Mouse (Mus musculus): Measurements from ENCODE around the gene Fmnl1. TPM values are rescaled to one million over a fixed set of nuclear protein-coding genes. Genes with fewer than 3 reads are reported as not detected.

Fmnl1 gene
- polyA plus RNA-seq, 1 experiment from 2014 or later: 2.5 TPM

- Histone ChIP-seq H3K4me2 (no peak overlapping the region), H3K9me3 (ENCODE audit: low read depth, low read length) (no peaks in the 10 kb centered on the region), H3K9ac (no peak overlapping the region), H3K27ac (ENCODE audit: low read depth) (peak overlapping the region; percentile 34; the same call in 1 of the 2 replicates), H3K27me3 (ENCODE audit: insufficient read depth, low read length) (no peaks in the 10 kb centered on the region), H3K4me3 (ENCODE audit: low read depth, low read length) (no peak overlapping the region), H3K36me3 (ENCODE audit: insufficient read depth) (no peaks in the 10 kb centered on the region), H3K4me1 (ENCODE audit: insufficient read depth) (peaks cover 26% of the 10 kb centered on the region)
- ATAC-seq (ENCODE audit: insufficient read depth) (no peak), DNase-seq (no peak)
- 45% methylated on average over 12 of the region's 12 CpGs for WGBS
- TF ChIP-seq CTCF (IDR thresholded peaks at IDR 0.05; ENCODE audit: low read depth): no peak
Measured at GRCm38 (mm10) chr11:103144309-103145285, 26.3 kb upstream of the Fmnl1 start.

GRCm38 (mm10) chr11:103146386-103146785 lies 24.5 kb upstream of the Fmnl1 start:
- Histone ChIP-seq H3K9ac (no peak overlapping the region), H3K9me3 (ENCODE audit: low read depth, low read length) (no peaks in the 10 kb centered on the region), H3K27me3 (ENCODE audit: insufficient read depth, low read length) (no peaks in the 10 kb centered on the region), H3K4me3 (ENCODE audit: low read depth, low read length) (no peak overlapping the region), H3K4me1 (ENCODE audit: insufficient read depth) (peaks cover 19% of the 10 kb centered on the region), H3K36me3 (ENCODE audit: insufficient read depth) (no peaks in the 10 kb centered on the region), H3K4me2 (no peak overlapping the region), H3K27ac (ENCODE audit: low read depth) (no peak overlapping the region)
- DNase-seq: no peak
- WGBS: 86% methylated on average over 4 of the region's 4 CpGs
- ATAC-seq (ENCODE audit: insufficient read depth): no peak
- TF ChIP-seq CTCF (IDR thresholded peaks at IDR 0.05; ENCODE audit: low read depth): no peak

GRCm38 (mm10) chr11:103147766-103148165 lies 23.1 kb upstream of the Fmnl1 start:
- ATAC-seq (ENCODE audit: insufficient read depth) (no peak), DNase-seq (no peak)
- no peak for TF ChIP-seq CTCF (IDR thresholded peaks at IDR 0.05; ENCODE audit: low read depth)
- no peak overlapping the region for H3K4me3 ChIP-seq (ENCODE audit: low read depth, low read length)
- no peak overlapping the region for H3K27ac ChIP-seq (ENCODE audit: low read depth)
- peaks cover 8% of the 10 kb centered on the region; the same call in 1 of the 2 replicates for H3K4me1 ChIP-seq (ENCODE audit: insufficient read depth)
- no peaks in the 10 kb centered on the region for H3K27me3 ChIP-seq (ENCODE audit: insufficient read depth, low read length)
- H3K36me3 ChIP-seq (ENCODE audit: insufficient read depth): no peaks in the 10 kb centered on the region
- WGBS: 64% methylated on average over 4 of the region's 4 CpGs
- no peaks in the 10 kb centered on the region for H3K9me3 ChIP-seq (ENCODE audit: low read depth, low read length)
- H3K9ac ChIP-seq: no peak overlapping the region
- no peak overlapping the region for H3K4me2 ChIP-seq

GRCm38 (mm10) chr11:103149771-103150170 lies 21.1 kb upstream of the Fmnl1 start:
- 86% methylated on average over 4 of the region's 4 CpGs for WGBS

GRCm38 (mm10) chr11:103158621-103159478 lies 12.1 kb upstream of the Fmnl1 start:
- Histone ChIP-seq H3K36me3 (ENCODE audit: insufficient read depth) (no peaks in the 10 kb centered on the region), H3K27ac (ENCODE audit: low read depth) (peak overlapping the region; percentile 60), H3K4me1 (ENCODE audit: insufficient read depth) (peaks cover 3% of the 10 kb centered on the region; the same call in 1 of the 2 replicates), H3K9ac (no peak overlapping the region; the same call in none of the 2 replicates), H3K27me3 (ENCODE audit: insufficient read depth, low read length) (no peaks in the 10 kb centered on the region), H3K9me3 (ENCODE audit: low read depth, low read length) (no peaks in the 10 kb centered on the region), H3K4me3 (ENCODE audit: low read depth, low read length) (peak overlapping the region; percentile 29), H3K4me2 (peak overlapping the region; percentile 67)
- 1% methylated on average over 25 of the region's 25 CpGs for WGBS
- DNase-seq (peak; percentile 96), ATAC-seq (ENCODE audit: insufficient read depth) (peak; percentile 97)
- TF ChIP-seq CTCF (IDR thresholded peaks at IDR 0.05; ENCODE audit: low read depth): peak; percentile 98

More at GRCm38 (mm10) chr11:103149771-103150170, 21.1 kb upstream of the Fmnl1 start:
- Histone ChIP-seq H3K4me1 (ENCODE audit: insufficient read depth) (0 out of 2 replicates have a peak, but pooled peaks cover 3% of the 10 kb centered on the region), H3K27me3 (ENCODE audit: insufficient read depth, low read length) (no peaks in the 10 kb centered on the region), H3K9me3 (ENCODE audit: low read depth, low read length) (no peaks in the 10 kb centered on the region), H3K4me3 (ENCODE audit: low read depth, low read length) (no peak overlapping the region), H3K9ac (no peak overlapping the region), H3K36me3 (ENCODE audit: insufficient read depth) (no peaks in the 10 kb centered on the region), H3K27ac (ENCODE audit: low read depth) (no peak overlapping the region), H3K4me2 (no peak overlapping the region)
- ATAC-seq (ENCODE audit: insufficient read depth) (no peak), DNase-seq (no peak)
- no peak for TF ChIP-seq CTCF (IDR thresholded peaks at IDR 0.05; ENCODE audit: low read depth)

GRCm38 (mm10) chr11:103160738-103161137 lies 10.2 kb upstream of the Fmnl1 start:
- ATAC-seq (ENCODE audit: insufficient read depth): no peak
- TF ChIP-seq CTCF (IDR thresholded peaks at IDR 0.05; ENCODE audit: low read depth): no peak
- H3K4me1 ChIP-seq (ENCODE audit: insufficient read depth): peaks cover 3% of the 10 kb centered on the region; the same call in 1 of the 2 replicates
- no peak overlapping the region for H3K27ac ChIP-seq (ENCODE audit: low read depth)
- no peak overlapping the region for H3K4me3 ChIP-seq (ENCODE audit: low read depth, low read length)
- no peak overlapping the region for H3K9ac ChIP-seq
- WGBS: 76% methylated on average over 11 of the region's 11 CpGs
- no peaks in the 10 kb centered on the region for H3K36me3 ChIP-seq (ENCODE audit: insufficient read depth)
- DNase-seq: no peak
- no peaks in the 10 kb centered on the region for H3K9me3 ChIP-seq (ENCODE audit: low read depth, low read length)
- no peaks in the 10 kb centered on the region for H3K27me3 ChIP-seq (ENCODE audit: insufficient read depth, low read length)
- no peak overlapping the region for H3K4me2 ChIP-seq

All from lung, embryonic 14.5 days (tissue).